ENCODE assay signal across 13 mouse cellular contexts in the genomic region with DNA sequence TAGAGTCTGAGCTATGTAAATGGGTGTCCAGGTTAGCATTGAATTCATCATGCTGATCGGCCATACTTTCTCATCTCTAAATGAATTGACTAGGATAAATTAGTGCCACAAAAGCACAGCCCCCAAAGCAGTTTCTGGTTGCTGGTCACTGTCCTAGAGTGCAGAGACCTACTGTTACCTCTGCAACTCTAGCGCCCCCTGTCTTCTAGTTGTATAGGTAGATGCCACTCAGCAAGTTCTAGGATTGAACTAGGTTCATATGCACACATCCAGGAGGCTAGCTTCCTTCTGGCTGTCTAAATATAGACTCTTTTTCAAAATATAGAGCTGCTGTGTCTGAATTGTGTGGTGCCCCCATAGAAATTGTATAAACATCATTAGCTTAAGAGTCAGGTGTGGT.
DNase-seq lines count a peak whose midpoint lies in the region; ATAC-seq and TF ChIP-seq lines count a peak whose summit lies in the region.
"Had no signal": no experiment of that assay in that cellular context is flagged by ENCODE, and none has a peak within 500 bp of the region (broad histone marks: within the 10 kb centered on the region; RNA-seq: fewer than 3 reads in every experiment).

No protein-coding gene starts in this region.

- peaks cover 4% of the 10 kb centered on the region; the same call in 1 of the 2 replicates for H3K4me1 ChIP-seq in heart, embryonic 10.5 days
- no peaks in the 10 kb centered on the region for H3K4me1 ChIP-seq in thymus, adult 2 months (replicated peaks; ENCODE audit: control insufficient read depth, insufficient read depth, low read length)
- peaks cover 13% of the 10 kb centered on the region for H3K4me1 ChIP-seq in forebrain, embryonic 12.5 days

- peak; percentile 26 for DNase-seq in heart, adult 8-10 months (ENCODE audit: low spot score)
- no peak for DNase-seq in heart, embryonic 10.5 days (ENCODE audit: low spot score)
- peak; percentile 8 for DNase-seq in thymus, adult 2 months
- no peak for DNase-seq in thymus, adult 18-20 months
- peak; percentile 26 for DNase-seq in thymus, postnatal 4 days
- DNase-seq: kidney, adult 2 months had no signal

- no peaks in the 10 kb centered on the region for H3K36me3 ChIP-seq in heart, embryonic 10.5 days
- H3K36me3 ChIP-seq in thymus, adult 2 months (ENCODE audit: control insufficient read depth, insufficient read depth, low read length) = no peaks in the 10 kb centered on the region
- H3K36me3 ChIP-seq in forebrain, embryonic 12.5 days (replicated peaks) = no peaks in the 10 kb centered on the region
- H3K36me3 ChIP-seq: heart, embryonic 13.5 days; neural tube, embryonic 12.5 days had no signal

- peak; percentile 74 for ATAC-seq in granulocyte monocyte progenitor cell, adult 5-6 weeks (replicated peaks; ENCODE audit: poor library complexity, severe bottlenecking)
- no peak for ATAC-seq in erythroblast, adult 5-6 weeks (replicated peaks; ENCODE audit: low FRiP score, poor library complexity, severe bottlenecking)
- no peak for ATAC-seq in forebrain, embryonic 12.5 days (ENCODE audit: low FRiP score)

- no peak for TF ChIP-seq POLR2A in thymus, adult 2 months (IDR thresholded peaks at IDR 0.05; ENCODE audit: control insufficient read depth, extremely low read depth, insufficient read depth, low read length, poor library complexity)

- no peak for TF ChIP-seq CTCF in thymus, adult 2 months (IDR thresholded peaks at IDR 0.05; ENCODE audit: borderline replicate concordance, control insufficient read depth, extremely low read depth, insufficient read depth, low read length, poor library complexity)

- WGBS in heart, embryonic 10.5 days = 43% methylated on average over 2 of the region's 2 CpGs
- 59% methylated on average over 2 of the region's 2 CpGs for WGBS in thymus, adult 2 months
- WGBS in forebrain, embryonic 12.5 days = 49% methylated on average over 2 of the region's 2 CpGs

- no peaks in the 10 kb centered on the region for H3K9me3 ChIP-seq in heart, embryonic 10.5 days
- no peaks in the 10 kb centered on the region for H3K9me3 ChIP-seq in forebrain, embryonic 12.5 days
- H3K9me3 ChIP-seq: heart, embryonic 13.5 days; neural tube, embryonic 12.5 days had no signal

- H3K27me3 ChIP-seq in heart, embryonic 10.5 days (ENCODE audit: insufficient read depth, poor library complexity, severe bottlenecking) = no peaks in the 10 kb centered on the region
- no peaks in the 10 kb centered on the region for H3K27me3 ChIP-seq in thymus, adult 2 months (ENCODE audit: control insufficient read depth, insufficient read depth, low read length)
- no peaks in the 10 kb centered on the region for H3K27me3 ChIP-seq in forebrain, embryonic 12.5 days
- H3K27me3 ChIP-seq: heart, embryonic 13.5 days; neural tube, embryonic 12.5 days had no signal

- H3K27ac ChIP-seq in heart, embryonic 10.5 days = no peak overlapping the region
- H3K27ac ChIP-seq in thymus, adult 2 months (ENCODE audit: control insufficient read depth, insufficient read depth, low read length) = no peak overlapping the region
- H3K27ac ChIP-seq in forebrain, embryonic 12.5 days = no peak overlapping the region
- H3K27ac ChIP-seq: heart, embryonic 13.5 days; macrophage; neural tube, embryonic 12.5 days had no signal

- H3K9ac ChIP-seq in forebrain, embryonic 12.5 days = no peak overlapping the region
- H3K9ac ChIP-seq: heart, embryonic 13.5 days; neural tube, embryonic 12.5 days had no signal

- no peak overlapping the region for H3K4me2 ChIP-seq in forebrain, embryonic 12.5 days
- H3K4me2 ChIP-seq: heart, embryonic 13.5 days; neural tube, embryonic 12.5 days had no signal

- H3K4me3 ChIP-seq in heart, embryonic 10.5 days = no peak overlapping the region
- H3K4me3 ChIP-seq in thymus, adult 2 months (ENCODE audit: control insufficient read depth, insufficient read depth, low read length) = no peak overlapping the region
- no peak overlapping the region for H3K4me3 ChIP-seq in forebrain, embryonic 12.5 days (replicated peaks)
- H3K4me3 ChIP-seq: erythroblast, embryonic 14.5 days; heart, embryonic 13.5 days; neural tube, embryonic 12.5 days had no signal

Comparison
In these comparisons a context has a peak if more than half of its experiments do, and no peak if none do; other contexts are left out.
1. DNase-seq: peak in heart, adult 8-10 months (single experiment), thymus, adult 2 months (single experiment) and thymus, postnatal 4 days (single experiment); none in heart, embryonic 10.5 days (single experiment) and thymus, adult 18-20 months (0 of 2).